Mouse (Mus musculus) erythroid progenitor cell, adult 5-6 weeks (primary cell): Measurements from ENCODE around the gene Mboat2. TPM values are rescaled to one million over a fixed set of nuclear protein-coding genes. Genes with fewer than 3 reads are reported as not detected.
A peak's percentile ranks its signal among the peaks of the same experiment; 100 is the strongest.

ENCODE experiments used
- ATAC-seq: replicated peaks from 2 replicates; pipeline ENCODE4 v1.8.0; 2016; ENCODE audit warnings: moderate number of reproducible peaks, mild to moderate bottlenecking, moderate TSS enrichment, inconsistent platforms; ENCODE audit not compliant: poor library complexity, low FRiP score, severe bottlenecking
- total RNA-seq, 2 experiments: library from RNA; stranded (forward) in 1 of 2; stranded (reverse) in 1 of 2; fragments of 150-400 nt in 1 of 2; fragments of 186-747, 209-891 nt in 1 of 2; gene quantifications; 2 replicates each; pipeline versions ENCODE4 v1.2.3 to v1.2.4; 2015 to 2017; ENCODE audit warnings: low replicate concordance in 2 of 2

Gene Mboat2
- total RNA-seq, 2 experiments from 2014 or later: 84.0 to 117 TPM

DNA sequence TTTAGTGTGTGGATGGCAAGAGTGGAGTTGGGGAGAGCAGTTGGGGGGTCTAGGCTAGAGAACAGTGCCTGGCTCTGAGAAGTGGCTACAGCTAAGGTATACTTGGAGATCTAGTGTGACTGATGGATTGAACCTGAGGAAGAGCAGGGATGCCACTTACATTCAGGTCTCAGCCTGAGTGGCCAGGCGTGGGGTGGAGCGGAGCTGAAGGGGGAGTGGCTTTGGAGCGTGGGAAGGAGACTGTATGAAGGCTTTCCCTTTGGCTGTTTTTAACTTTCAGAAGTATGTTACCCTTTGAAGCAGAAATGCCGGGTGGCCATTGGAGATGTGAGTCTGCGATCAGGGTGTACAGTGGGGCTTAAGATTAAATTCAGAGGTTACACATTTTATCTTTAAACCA is 26.7 kb downstream of the Mboat2 start:
- ATAC-seq: peak; percentile 57; the same call in 1 of the 2 replicates

DNA sequence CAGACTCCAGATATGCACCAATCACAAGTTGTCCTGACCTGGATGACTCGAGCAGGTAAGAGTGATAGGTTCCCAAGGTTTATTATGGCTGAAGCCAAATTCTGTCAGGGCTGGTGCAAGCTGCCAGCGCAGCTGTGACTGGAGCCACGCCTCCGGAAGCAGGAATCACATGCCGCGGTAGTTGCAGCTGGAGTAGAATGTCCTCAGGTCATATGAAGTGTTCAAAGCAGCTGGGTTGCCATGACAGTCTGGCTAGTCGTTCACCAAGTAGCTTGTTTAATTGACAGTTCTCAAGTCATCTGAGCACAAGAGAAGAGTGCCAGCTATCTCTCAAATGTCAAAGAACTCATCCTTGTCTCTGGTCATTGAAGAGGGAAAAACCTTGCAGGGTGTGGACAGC is 28.7 kb downstream of the Mboat2 start:
- ATAC-seq: no peak

DNA sequence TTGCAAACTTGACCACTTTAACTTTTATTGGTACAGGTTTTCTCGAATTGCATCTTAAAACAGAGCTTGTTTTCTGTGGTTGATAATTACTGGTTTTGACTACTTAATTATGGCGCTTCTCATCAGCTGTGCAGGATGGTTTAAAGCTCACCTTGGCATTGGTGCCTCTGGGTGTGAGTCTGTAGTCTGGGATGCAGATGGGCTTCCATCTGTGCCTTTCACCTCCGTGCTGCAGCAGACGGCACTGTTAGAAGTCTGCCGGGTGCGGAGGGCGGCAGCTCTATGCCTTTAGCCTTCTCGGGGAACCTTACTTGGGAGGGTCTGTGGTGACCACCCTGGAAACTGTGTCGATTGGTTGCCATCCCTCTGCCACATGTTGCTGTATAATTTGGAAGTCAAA is 29.8 kb downstream of the Mboat2 start:
- ATAC-seq: no peak

DNA sequence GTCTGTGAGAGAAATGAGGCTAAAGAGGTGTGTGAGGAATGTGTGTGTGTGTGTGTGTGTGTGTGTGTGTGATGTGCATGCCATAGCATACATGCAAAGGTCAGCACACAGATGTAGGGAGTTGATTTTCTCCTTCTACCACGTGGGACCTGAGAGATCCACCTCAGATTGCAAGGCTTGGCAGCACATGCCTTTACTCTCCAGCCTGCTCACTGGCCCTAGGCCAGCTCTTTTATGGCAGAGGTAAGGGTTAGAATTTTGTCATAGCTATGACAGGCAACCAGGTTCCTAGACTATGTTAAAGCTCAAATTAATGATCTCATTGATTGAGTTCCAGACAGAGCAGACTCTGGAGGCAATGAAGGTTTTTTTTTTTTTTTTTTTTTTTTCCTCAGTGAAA is 33.1 kb downstream of the Mboat2 start:
- ATAC-seq: no peak

DNA sequence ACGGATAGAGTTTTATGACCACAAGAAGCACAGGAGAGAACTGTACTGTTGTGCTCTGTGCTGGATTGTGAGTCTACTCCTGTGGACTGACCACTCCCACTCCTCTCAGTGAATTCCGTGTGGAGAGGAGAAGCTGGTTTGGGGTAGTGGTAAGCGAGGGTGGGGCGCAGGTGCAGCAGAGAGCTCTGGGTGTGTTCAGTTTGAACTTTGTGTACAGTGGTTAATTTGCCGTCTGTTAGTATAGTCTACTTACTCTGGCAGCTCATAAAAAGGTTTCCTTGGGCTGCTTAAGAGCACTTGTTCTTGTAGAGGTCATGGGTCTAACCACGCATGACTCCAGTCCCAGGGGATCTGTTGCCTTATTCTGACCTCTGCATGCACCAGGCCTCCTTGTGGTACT is 36.0 kb downstream of the Mboat2 start:
- ATAC-seq: no peak

DNA sequence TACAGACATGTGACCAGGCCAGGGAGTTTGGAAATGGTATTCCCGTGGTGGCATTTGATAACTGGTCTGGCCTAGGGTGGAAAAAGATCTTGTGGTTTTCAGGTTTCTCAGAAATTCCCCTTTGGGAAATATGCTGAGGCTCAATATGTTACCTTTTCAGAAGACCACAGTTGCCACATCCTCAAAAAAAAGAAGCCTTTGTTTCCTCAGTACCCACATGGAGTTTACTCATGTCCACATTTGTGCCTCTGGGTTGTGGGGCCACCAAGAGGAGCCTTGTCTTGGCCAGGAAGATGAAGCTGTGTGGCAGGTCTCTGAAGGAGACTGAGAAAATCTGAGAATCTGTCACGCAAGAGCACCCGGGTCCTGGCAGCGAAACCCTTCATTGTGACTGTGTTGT is 38.0 kb downstream of the Mboat2 start:
- ATAC-seq: no peak

DNA sequence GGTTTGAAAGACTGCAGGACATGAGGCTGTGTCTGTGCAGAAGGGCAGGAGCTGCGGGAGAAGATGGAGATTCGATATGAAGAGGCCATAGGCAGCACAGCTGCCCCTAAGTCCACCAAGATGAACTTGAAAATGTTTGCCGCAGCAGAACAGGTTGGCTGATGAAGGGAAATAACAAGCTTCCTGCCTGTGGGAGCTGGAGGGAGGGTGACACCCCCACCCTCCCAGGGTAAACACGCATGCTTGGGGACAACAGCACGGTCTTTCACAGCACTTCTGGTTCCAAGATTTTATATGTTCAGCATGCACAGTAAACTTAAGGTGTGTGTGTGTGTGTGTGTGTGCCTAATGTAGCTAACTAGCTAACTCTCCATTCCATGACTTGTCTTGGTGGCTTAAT is 38.6 kb downstream of the Mboat2 start:
- ATAC-seq: no peak

DNA sequence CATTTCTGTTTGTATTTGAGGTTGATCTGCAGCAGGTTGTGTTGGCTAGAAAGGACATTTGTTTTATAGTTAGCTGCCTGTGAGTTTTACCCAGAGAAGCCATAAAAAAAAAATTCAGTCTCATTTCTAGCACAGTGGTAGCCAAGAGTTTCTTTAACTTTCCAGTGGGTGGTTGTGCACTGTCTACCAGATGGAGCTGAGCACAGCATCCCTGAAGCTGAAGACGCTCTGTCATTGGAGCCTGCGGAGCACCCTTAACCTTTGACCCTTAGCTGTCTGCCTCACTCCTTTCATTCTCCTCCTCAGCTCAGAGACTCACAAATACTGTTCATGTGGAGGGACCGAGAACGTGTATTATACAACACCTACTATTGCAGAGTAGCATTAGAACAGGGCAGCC is 40.2 kb downstream of the Mboat2 start:
- ATAC-seq: no peak

DNA sequence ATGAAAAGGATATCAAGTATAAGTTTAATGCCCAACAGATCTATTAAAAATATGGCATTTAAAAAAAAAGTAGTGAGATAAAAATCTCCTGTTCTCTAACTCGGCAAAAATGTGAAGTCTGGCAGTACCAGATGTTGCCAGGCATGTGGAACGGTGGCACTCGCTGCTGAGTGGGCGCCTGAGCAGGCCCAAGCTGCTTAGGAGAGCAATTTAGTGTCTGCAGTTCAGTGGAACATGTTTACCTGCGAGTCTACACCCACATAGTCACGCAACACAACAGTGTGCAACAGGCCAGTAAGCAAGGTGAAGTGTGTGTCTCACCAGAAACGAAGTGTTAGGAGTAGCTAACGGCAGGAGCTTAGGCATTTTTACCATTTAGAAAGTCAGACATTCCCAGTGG is 41.6 kb downstream of the Mboat2 start:
- no peak for ATAC-seq

DNA sequence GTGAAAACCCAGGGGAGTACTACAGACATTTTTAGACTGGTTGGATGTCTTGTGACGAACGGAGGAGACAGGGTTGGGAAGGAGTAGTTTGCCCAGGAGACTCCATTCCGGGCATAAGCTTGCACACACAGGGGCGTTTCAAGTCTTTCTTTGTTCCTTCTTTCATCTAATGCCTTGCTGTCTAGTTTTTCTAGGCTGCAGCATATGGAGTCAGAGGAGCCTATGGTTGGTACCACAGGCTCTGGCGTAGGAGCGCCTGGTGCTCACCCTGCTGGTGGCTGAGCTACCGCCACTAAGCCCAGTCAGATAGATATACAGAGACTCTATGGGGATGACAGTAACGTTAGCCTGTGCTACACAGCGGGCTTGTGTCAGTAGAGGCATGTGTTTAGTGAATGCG is 42.0 kb downstream of the Mboat2 start:
- no peak for ATAC-seq

DNA sequence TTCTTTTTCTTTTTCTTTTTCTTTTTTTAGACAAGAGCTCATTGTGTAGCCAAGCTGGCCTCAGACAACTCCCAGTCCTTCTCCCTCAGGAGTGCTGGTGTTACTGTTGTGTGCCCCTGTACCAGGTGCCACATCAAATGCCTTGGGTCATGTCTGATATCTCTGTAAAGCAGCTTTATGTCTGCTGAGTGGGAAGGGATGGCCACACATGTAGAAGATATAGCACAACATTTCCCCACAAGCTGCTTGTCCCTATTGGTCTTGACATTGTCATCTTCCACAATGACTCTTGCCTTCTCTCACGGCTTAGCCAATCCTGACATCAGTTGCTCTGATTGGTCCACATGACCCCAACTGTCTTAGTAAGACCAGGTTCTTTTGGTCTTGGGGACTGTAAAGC is 45.2 kb downstream of the Mboat2 start:
- peak; percentile 60 for ATAC-seq

DNA sequence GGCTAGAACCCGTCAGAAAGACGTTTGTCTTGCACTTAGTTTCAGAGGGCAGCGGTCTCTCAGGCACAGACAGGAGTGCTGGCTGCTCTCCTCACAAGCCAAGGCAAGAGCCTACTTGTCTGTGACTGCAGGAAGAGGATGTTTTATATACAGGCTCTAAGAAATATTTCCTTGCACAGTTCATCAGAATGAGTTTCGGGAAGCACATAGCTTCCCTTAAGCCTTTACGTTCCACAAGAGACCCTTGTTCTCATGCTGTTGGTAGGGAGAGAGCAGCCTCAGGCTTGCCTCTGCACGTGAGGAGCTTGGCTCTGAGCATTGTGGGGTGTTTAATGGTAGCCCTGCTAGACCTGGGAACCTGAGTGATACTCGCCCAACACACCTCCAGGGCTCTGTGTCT is 46.6 kb downstream of the Mboat2 start:
- ATAC-seq: no peak

DNA sequence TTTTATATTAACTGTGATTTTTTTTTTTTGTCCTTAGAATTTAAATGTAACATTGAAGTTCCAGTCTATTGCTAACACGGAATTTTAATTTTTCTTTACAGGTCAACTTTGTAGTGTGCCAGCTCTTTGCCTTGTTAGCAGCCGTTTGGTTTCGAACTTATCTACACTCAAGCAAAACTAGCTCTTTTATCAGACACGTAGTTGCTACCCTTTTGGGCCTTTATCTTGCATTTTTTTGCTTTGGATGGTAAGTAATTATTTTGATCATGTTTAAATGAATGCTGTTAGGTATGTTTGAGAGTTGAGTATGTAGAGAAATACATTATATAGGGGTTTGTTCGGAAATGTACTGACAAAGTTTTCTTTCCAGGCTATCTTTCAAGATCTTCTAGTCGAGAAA is 47.4 kb downstream of the Mboat2 start:
- no peak for ATAC-seq

DNA sequence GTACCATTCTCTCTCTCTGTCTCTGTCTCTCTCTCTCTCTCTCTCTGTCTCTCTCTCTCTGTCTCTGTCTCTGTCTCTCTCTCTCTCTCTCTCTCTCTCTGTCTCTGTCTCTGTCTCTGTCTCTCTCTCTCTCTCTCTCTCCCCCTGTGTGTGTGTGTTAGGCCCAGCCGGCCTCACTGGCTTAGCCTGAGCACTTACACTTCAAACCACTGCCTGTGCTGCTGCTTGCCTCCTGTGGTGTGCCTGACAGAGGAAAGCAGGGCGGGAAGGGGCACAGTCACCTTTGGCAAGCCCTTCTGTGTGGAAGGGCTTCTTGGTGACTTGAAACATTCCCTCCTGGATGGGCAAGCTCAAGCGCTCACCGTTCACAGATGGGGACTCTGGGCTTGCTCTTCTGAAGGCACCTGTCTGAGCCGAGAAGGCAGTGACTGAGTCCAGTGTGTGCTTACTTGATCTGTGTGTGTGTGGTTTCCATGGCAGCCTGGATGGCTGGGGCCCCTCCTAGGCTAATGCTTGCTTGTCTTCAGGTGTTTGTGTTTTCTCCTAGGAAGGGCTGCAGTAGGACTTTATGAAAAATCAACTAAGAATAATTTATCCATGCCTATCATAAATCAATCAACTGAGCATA is 48.2 kb downstream of the Mboat2 start:
- peak; percentile 52 for ATAC-seq

DNA sequence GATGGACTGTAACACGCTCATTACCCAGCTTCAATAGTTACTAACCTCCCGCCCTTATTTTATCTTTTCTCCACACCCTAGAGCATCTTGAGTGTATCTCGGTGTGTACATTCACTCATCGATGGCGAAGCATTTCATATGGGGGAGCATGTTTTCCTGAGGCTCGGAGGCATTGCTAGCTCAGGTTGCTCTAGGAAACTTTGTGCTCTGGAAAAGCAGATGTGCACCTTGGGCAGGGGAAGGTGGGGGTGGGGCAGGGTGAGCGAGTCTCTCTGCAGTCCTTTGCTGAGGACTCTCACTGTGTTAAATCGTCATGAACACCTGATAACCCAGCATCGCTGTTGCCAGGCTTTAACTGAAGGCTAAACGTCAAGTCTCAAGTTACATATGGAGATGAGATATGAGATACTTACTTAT is 48.9 kb downstream of the Mboat2 start:
- ATAC-seq: peak; percentile 80

DNA sequence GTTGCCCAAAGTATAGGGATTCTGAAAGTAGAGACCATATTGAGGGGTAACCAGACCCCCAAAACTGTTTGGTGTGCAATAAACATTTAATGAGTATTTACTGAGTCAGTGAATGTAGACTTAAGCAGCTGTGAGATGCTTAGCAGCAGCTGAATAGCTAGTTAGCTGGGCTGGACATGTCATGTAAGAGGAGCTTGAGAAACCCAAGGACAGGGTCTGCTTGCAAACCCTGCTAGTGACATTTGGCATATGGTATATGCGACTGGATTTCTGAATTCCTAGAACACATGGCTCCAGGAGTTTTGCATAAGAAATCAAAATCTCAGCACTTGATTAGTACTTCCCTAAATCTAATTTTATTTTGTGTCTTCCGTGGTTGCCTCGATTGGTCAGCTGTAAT is 52.6 kb downstream of the Mboat2 start:
- no peak for ATAC-seq

DNA sequence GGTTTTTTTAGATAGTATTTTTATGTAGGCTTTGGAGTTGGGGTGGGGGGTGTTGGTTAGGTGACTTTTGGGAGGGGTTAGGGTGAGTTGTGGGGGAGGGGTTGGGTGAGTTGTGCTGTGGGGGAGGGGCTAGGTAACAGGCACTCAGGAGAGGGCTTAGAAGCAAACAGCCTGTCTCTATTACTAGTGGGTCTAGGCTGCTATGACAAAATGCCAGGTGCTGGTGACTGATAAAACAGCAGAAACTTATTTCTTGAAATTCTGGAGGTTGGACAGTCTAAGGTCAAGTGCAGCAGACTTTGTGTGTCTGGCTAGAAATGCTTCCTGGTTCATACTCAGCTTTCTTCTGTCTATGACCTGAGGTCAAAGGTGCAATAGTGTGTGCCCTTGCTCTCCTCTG is 56.1 kb downstream of the Mboat2 start:
- ATAC-seq: peak; percentile 45

DNA sequence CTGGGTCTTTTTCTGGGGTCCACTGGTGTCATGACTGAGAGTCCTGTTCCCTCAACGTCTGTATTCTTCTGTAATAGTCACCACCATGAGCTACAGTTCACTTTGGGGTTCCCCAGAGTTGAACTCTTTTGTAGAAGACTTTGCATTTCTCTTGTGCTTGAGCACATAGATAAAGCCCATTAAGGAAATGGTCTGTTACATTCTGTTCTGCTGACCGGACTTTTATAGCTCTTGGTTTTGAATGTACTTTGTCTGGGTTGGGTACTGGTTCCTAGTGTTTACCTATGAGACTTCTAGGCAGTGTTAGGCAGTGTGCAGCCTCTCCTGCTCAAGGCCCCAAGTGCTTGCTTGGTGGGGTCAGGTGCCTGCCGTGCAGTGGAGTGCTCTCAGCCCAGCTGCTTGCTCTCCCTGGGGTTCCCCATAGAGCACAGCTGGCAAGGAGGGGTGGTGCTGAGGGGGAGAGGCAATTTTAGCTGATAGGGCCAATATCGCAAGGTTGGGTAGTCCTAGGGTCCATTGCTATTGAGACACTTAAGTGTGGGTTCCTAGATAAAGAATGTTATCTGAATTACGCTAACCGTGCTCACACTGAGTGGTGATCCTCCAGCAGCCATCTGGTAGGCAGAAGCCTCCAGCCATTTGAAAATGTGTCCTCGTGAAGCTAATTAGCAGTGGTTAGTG is 58.8 kb downstream of the Mboat2 start:
- peak; percentile 64 for ATAC-seq

DNA sequence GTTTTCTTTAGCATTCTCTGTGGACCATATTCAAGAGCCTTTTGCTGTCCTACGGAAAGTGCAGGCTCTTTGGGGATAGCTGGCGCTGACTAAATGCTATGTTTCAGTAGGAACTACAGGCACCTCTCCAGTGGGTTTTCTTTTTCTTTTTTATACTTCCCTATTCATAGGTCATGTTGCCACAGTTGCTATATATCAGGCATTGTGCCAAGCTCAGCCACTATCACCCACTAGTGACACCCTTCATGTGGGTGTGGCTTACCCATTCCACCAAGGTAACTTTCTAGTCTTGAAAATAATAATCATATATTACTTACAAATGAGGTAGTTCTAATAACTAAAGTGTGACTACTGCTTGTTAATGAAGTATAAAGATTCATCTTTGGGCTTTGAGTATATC is 59.5 kb downstream of the Mboat2 start:
- peak; percentile 60 for ATAC-seq

DNA sequence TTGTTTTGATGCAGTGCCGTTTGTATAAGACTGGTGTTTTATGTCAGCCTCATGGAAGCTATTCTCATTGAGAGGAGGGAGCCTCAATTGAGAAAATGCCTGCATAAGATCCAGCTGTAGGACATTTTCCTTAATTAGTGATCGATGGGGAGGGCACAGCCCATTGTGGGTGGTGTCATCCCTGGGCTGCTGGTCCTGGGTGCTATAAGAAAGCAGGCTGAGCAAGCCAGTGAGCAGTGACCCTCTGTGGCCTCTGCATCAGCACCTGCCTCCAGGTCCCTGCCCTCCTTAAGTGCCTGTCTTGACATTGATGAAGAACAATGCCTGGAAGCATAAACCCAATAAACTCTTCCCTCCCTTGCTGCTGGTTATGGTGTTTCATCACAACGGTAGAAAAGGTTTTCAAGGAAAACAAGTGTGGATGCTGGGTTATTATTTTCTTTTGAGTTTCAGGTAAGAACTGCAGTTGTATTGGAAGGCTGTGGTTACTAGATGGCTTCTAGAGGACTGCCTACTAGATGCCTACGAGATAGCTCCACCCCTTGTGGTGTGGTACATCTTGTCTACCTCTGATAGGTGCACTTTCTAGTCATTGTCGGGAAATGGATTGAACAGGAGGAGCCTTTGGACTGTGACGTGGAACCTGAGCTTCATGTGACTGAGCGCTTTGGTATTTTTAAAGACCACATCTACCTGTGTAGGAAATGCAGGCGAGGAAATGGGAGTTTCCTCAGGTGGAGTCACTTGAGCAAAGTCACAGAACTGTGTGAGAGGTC is 60.2 kb downstream of the Mboat2 start:
- peak; percentile 57 for ATAC-seq

DNA sequence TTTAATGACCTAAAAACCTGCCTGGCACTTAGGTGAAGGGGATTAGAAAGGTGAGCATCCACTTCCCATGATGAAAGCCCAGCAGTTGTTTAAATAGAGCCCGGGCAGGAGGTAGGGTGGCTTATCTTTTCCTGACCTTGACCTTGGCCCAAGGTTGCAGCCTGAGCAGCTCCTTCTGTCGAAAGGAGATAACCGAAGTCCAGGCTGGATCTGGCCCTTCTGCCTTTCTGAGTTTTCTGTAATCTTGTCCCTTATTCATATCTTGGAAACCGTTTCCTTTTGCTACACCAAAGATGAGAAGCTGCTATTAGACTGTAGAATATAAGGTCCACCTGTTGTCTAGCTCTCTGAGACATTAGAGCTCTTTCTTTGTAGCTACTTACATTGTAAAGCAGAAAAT is 61.9 kb downstream of the Mboat2 start:
- peak; percentile 68 for ATAC-seq
